ENCODE assay signal across 16 mouse cellular contexts in the genomic region with DNA sequence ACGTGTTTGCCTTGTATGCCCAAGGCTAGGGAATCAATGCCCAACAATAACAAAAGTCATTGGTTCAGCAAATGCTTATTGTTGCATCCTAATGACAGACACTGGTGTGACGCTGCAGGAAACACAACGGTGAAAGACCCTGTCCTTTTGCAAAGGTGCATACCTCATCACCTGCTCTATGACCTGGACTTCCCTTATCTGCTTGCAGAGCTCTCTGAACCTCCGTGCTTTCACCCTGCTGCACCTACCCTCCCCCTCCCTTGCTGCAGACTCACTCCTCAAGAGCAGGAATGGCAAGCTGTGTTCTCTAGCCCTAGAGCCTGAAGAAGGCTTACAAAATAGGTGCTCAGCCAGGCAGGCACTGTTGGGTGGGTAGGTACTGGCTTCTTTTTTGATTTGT. TPM values are rescaled to one million over a fixed set of nuclear protein-coding genes. Genes with fewer than 3 reads are reported as not detected.
"Had no signal": no experiment of that assay in that cellular context is flagged by ENCODE, and none has a peak within 500 bp of the region (broad histone marks: within the 10 kb centered on the region; RNA-seq: fewer than 3 reads in every experiment).

No protein-coding gene starts in this region.

- H3K4me1 ChIP-seq: midbrain, embryonic 12.5 days; midbrain, embryonic 15.5 days; neural tube, embryonic 13.5 days had no signal

- H3K9me3 ChIP-seq: midbrain, embryonic 12.5 days; midbrain, embryonic 15.5 days; neural tube, embryonic 13.5 days had no signal

- H3K9ac ChIP-seq: liver, embryonic 14.5 days; midbrain, embryonic 12.5 days; midbrain, embryonic 15.5 days; neural tube, embryonic 13.5 days had no signal

- H3K27ac ChIP-seq: hindbrain, postnatal 0 days; liver, embryonic 14.5 days; midbrain, embryonic 12.5 days; midbrain, embryonic 15.5 days; neural tube, embryonic 13.5 days had no signal

- H3K4me3 ChIP-seq: midbrain, embryonic 12.5 days; midbrain, embryonic 15.5 days; neural tube, embryonic 13.5 days had no signal

- ATAC-seq: hindbrain, postnatal 0 days; inflammation-experienced regulatory T-cells, adult 6 months; midbrain, embryonic 15.5 days had no signal

- H3K4me2 ChIP-seq: midbrain, embryonic 12.5 days; midbrain, embryonic 15.5 days; neural tube, embryonic 13.5 days had no signal

- DNase-seq: kidney, adult 18-20 months; kidney, adult 9 months; kidney, postnatal 14 days; kidney, postnatal 4 days; lung, adult 2 months; lung, postnatal 14 days; lung, postnatal 4 days; retina, postnatal 1 day; right cerebral cortex, postnatal 25 days; thymus, postnatal 36 days had no signal

- H3K27me3 ChIP-seq: midbrain, embryonic 12.5 days; midbrain, embryonic 15.5 days; neural tube, embryonic 13.5 days had no signal

RNA-seq across cellular contexts. Expression of a gene that starts 43.6 kb away (rescaled TPM):
- polyA plus RNA-seq: inflammation-experienced regulatory T-cells, adult 6 months had no signal
